Mouse (Mus musculus) stomach, embryonic 16.5 days (tissue): Measurements from ENCODE around the gene Slc8a3. TPM values are rescaled to one million over a fixed set of nuclear protein-coding genes. Genes with fewer than 3 reads are reported as not detected.

Source experiments
- microRNA-seq: library from miRNA; unstranded; fragments of <30 nt; microRNA quantifications from one replicate; pipeline ENCODE4, GENCODE M21; 2016
- polyA plus RNA-seq: library from polyadenylated mRNA; unstranded; fragments of >200 nt; fragmentation: Nextera tagmentation; extraction: Ambion mirVana; gene quantifications from 2 replicates; pipeline ENCODE4 v1.2.1, GENCODE M21; 2015

Gene Slc8a3
- polyA plus RNA-seq, 1 experiment from 2014 or later: 0.53 TPM

Small RNA genes within 50 kb of the gene (microRNA-seq; reads per million reads assigned to microRNA genes)
- gene Mir3067: 1.2 reads per million

Other genes starting within 250 kb of the Slc8a3 start
- gene Gm4787, start 46.3 kb upstream of the Slc8a3 start, polyA plus RNA-seq: 0.14 and 0.15 TPM in 2 replicates
- gene Adam4, start 88.8 kb upstream of the Slc8a3 start, polyA plus RNA-seq: 0.37 and 0.59 TPM in 2 replicates
- 132 and 153 TPM in 2 replicates for gene Cox16, start 151.9 kb upstream of the Slc8a3 start, polyA plus RNA-seq
- gene Gm20498, start 199.7 kb upstream of the Slc8a3 start, polyA plus RNA-seq: 25.4 and 27.8 TPM in 2 replicates
- gene Synj2bp, start 199.7 kb upstream of the Slc8a3 start, polyA plus RNA-seq: 36.8 and 37.0 TPM in 2 replicates
- 0.17 and 0.22 TPM in 2 replicates for gene Adam21, start 235.3 kb upstream of the Slc8a3 start, polyA plus RNA-seq